Mouse (Mus musculus) layer of hippocampus, postnatal 25 days (tissue): Measurements from ENCODE around the gene Sesn3. TPM values are rescaled to one million over a fixed set of nuclear protein-coding genes. Genes with fewer than 3 reads are reported as not detected.
"Not testable (repeated sequence)": the region's sequence is repeated elsewhere in the genome, so short reads cannot be mapped to it uniquely, and the experiment has no call there.

Experiments used
- DNase-seq, 2 experiments: peaks; one replicate each; pipeline ENCODE4 v3.0.0; 2022; ENCODE audit warnings: mixed read lengths in 2 of 2, low spot score in 1 of 2; ENCODE audit errors: extremely low spot score in 1 of 2
- total RNA-seq, 2 experiments: library from RNA; stranded (reverse); gene quantifications; 2 replicates each; pipeline ENCODE4 v1.2.3; 2021

The Sesn3 gene
- total RNA-seq, result 10 to 100 TPM; 65.0 to 67.5 TPM

DNA sequence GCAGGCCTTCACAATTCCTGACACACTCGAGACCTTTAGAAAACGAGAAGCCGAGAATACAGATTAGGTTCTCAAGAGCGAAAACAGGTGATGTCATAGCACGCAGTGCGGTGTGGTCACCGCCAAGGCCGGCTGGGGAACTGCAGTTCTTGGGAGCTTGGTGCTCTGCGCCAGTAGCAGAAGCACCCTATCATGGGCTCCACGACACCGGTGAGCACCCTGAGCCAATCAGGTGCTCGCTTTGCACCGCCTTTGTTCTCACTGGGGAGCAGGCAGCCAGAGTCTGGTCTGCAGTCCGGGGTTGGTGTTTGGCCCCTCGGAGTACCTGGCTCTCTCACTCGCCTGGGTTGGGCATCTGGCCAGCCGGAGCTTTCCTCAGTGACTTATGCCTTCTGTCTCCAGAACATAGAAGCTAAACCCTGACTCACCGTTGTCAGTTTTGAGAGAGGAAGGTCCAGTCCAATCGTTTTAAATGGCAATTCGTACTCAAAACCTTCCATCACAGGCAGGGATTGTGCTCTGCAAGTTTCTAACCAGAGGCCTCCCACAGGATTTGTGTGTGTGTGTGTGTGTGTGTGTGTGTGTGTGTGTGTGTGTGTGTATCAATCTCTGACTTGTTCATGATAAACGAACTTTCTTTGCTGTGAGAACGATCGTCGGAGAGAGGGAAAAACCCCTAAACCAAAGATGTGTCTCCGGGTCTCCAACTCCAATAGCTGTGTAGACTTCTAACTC lies at the start of gene Sesn3:
TSS of gene Sesn3 (plus strand) at position 82 of the 735 bp plus-strand sequence.
- peak; percentile 42 to 52 for DNase-seq

DNA sequence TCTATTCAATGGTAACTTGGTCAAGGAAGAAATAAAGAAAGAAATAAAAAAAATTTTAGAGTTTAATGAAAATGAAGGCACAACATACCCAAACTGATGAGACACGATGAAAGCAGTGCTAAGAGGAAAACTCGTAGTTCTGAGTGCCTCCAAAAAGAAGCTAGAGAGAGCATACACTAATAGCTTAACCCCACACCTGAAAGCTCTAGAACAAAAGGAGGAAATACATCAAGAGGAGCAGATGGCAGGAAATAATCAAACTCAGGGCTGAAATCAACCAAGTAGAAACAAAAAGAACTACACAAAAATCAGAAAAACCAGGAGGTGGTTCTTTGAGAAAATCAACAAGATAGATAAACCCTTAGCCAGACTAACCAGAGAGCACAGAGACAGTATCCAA lies 47.8 kb upstream of the Sesn3 start:
- DNase-seq, result not testable (repeated sequence)

DNA sequence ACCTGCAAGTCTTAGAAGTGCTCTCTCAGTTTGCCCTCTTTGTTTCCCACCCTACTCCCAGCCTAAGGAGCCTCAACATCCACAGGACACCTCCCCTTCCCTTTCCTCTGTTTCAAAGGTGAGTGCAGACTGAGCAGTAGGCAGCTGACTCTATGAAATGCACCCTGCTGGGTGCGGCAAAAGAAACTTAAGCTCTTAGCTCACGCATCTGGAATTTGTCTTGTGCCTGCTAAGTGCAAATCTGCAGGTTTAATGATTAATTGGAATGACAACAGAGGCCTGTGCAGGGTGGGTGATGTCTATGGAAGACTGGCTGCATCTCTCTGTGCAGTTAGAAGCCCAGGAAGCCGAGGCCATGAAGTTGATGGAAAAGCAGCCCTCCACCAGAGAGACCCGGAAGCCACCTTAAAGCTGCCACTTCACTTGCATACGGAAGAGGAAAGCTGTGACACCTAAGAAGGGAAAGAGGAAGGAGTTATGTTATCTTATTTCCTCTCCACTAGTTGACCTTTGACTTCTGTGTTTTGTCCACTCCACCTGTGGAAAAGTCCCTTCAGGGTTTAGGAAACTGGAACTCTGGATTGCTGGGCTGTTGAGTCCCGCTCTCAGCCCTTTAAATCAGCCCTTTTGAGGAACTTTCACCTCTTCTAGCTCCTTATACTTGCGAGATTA lies 41.0 kb upstream of the Sesn3 start:
- no peak for DNase-seq

DNA sequence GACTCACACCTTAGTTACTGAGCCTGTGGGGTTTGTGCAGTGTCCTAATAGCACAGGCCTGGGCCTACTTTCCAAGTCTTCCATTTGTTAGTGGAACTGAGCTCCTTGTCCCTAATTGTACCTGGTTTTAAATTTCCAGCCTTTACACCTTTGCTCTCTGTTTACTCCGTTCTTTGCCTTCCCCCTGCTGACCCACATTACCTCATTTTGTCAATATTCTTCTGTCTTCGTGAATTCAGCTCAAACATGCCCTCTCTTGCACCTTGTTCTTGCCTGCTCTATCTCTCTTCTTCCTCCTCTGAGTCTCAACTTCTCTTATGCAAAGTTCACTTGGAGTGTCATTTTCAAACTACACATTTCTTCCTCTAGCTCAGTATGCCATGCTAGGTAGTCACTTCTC lies 39.6 kb upstream of the Sesn3 start:
- DNase-seq, result no peak

DNA sequence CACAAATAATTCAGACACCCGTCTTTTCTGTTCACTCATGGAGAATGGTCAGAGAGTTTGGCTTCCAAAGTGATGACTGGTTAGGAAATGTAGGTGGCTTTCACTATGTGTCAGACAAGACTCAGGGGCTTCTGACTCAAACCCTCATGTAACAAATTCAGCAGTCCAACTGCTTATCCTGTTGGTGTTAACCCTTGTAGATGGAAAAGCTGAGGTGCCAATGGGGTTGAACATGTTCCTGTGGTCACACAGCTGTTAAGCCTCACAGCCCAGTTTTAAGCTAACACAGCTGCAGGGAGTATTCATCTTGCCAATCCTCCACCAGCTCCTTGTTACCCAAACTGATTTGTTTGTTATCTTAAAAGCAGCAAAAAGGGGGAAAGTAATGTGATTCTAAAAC lies 33.9 kb upstream of the Sesn3 start:
- DNase-seq, result not testable (repeated sequence)

DNA sequence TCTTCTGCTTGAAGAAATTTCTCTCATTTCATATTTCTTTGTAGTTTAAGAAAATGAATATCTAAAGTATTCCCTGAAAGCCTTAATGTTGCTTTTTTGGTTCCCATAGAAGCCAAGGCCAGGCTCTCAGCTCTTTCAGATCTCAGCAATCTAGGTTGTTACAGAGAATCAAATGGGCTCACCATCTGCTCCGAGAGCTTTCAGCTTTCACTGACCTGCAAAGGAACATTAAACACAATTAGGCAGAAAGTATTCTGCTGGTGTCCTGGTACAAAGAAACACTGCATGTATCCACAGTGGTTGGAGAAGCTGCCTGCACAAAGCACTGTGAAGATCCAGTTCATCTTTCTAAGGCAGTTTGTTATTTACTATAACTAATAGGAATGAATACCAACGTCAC lies 32.6 kb upstream of the Sesn3 start:
- DNase-seq, result no peak

DNA sequence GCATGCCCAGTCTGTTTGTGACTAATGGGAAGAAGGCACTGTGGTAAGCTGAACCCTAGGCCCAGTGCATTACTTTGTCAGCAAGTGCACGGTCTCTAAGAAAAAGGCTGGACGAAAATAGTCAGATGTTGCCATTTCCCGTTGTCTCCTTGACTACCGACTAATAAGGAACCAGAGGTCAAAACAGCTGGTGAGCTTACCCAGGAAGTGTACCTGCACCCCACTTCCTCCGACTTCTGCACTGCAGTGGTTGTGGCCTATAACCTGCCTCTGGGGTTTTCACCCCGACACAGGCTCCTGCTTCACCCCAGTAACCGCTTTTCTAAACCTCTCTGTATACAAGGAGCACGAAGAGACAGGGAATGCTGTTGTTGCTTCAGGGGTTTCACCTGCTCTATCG lies 30.3 kb upstream of the Sesn3 start:
- DNase-seq, result no peak

DNA sequence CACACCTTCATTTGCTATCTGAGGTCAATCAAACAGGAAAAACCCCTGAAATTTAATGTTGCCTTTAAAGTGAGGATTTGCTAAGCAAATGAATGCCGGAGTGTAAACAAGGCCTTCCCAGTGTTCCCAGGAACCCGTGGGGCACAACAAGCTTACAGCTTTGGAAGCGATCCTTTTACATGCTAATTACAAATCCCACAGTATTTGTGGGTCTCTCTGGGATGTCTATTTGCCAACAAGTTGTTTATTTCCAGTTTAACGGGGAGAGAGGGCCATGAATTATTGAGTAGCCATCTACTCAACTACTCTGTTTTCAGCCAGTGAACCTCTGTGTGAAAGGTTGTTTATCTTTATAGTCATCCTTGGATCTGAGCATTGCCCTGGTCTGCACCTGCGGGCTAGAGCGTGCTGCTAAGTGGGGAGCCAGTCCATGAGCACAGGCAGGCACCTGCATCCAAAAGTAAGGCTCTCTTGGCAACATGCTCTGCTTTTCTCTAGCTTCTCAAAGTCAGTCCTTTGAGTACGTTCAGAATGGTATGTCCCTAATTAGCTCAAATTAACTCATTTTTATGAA lies 29.8 kb upstream of the Sesn3 start:
- no peak for DNase-seq

DNA sequence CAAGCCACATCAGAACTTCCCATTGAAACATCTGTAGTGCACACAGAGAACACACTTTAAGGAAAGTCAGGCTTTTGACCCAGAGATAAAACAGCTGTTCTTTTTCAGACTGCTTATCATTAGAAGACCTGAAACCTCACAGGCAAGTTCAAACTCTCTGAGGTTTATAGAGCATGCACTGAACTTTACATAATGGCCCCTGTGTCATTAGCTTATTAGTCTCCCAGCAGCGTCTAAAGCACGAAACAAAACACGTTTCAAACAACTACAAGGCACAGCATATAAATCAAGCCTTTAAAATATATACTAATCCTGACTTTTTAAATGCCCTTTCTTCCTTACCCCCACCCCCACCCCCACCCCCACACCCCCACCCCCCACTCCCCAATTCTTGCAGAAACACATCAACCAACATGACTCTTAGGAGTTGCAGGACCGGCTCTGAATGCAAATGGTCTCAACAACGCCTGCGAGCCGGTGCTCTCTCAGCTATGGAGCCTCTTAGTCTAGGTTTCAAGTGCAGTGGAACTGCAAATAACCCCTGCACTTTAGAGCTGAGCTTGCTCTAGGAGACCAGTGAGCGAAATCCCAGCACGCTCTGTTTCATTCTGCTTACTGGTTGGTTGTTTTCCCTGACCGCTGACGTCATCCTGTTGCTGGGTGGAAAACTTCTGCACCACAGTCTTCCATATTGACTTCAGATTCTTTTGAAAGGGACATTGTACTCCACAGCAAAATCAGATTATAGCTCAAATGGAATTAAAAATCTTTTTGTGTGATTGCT lies 28.7 kb upstream of the Sesn3 start:
- peak in 1 of 2 experiments; percentile 13 for DNase-seq

DNA sequence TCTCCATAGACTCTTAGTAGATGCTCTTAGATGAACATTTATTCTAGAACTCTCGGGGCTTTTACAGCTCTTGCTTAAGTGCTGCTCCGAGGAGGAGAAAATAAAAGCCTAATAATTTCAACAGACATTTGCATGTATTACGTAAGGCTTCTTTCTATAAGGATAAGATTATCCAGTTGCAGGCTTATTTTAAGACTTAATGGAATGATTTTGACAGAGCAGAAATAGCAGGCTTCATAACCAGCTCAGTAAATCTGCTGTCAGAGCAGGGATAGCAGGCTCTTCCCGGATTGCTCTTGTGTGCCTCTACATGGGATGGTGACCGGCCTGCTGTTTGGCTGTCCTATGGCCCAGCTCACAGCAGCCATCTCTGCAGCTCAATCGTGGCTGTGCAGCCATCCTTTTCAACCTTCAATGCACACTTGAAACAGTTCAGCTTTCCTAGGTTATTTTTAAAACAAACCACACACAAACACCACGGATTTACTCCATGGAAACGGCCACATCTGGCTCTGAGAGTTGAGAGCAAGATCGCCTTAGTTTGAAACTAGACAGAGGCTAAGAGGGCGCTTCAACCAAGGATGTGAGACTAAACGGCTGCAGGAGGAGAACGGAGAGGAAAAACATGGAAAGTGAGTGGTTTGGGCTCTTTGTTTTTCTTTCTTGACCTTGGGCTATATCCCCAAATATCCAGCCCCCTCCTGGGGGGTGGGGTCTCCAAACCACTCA lies 27.2 kb upstream of the Sesn3 start:
- no peak for DNase-seq

DNA sequence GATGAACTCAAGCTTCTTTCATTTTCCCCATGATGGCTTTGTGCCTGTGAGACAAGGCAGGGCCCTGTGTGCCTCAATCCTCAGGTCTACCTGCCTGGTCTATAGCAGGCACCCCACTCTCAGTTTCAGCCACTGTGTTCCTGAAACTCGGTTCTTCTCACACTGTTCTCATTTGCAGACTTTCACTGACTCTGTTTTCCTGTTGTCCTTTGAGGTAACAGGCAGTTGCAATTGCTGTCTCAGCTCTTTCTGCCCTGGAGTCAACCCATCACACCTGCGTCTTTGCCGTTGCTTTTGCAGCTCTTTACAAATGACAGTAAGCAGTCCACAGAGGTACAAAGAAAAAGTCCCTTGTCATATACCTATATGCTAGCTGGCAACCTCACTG lies 26.7 kb upstream of the Sesn3 start:
- no peak for DNase-seq

DNA sequence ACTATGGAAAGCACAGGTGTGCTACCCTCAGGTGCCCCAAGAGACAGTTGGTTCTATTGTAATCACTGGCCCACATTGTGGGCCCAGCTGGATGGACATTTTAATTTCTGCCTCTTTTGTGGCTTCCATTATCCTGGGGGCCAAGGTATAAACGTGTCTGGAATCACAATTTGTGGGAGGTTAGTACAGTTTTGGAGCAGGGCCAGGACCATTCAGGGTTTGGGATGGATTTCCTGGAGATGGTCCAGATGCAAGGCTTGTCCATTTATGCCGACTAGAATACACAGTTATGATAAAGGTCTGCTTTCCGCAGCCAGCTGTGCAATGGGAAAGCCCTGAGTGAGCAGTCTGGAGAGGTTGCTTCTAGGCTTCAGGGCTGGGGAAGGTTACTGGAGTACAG lies 13.7 kb upstream of the Sesn3 start:
- DNase-seq, result no peak

DNA sequence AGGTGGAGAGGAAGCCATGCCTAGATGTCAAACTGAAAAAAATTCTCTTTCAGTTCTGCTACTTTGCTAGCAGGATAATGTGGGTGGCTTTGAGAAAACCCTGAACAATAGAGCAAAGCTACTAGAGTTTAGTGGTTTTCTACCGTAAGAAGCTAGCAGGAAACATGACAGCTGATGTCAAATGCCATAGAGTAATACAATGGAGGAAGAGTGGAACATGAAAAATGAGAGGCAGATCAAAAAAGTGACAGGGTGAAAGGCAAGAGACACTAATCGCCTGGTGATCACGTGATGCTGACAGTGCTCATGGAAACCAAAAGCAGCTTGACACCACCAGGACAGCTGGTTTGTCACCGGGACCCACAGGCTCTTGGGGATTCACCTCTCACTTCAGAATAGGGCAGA lies 12.3 kb upstream of the Sesn3 start:
- DNase-seq, result no peak

DNA sequence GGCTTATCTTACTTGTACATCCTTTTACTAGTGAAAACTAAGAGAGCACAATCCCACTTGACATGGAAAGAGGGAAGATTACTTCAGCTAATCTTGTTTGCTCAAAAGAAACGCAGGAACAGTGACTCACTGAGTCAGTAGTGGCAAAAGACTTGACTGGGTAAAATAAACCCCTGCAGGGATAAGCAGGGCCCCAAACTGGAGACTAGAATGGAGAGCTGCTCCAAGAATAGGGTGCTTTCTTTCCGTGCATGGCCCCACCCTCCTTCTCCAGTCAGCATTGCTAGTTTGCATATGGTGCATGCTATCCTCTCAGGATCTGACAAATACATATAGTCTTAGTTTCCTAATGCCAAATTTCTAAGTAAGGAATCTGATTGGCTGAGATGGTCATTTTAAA lies 8.4 kb upstream of the Sesn3 start:
- DNase-seq, result no peak

DNA sequence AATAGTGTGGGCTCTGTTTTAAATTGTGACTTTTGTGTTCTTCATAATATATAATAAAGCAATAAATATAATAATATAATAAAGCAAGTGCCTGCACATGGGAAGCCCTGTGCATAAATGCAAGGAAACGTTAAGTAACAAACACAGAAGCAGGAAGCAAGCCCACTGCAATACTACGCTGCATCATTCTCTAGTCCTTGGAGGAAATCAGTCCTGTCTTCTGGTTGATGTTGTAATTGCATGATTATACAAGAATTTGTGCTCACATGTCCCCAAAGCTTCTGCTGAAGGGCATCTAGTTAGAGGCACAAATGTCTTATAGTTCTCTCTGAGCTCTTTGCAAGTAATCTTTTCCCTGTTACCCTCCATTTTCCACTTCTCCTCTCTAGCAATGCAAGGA lies 6.3 kb upstream of the Sesn3 start:
- DNase-seq, result no peak

DNA sequence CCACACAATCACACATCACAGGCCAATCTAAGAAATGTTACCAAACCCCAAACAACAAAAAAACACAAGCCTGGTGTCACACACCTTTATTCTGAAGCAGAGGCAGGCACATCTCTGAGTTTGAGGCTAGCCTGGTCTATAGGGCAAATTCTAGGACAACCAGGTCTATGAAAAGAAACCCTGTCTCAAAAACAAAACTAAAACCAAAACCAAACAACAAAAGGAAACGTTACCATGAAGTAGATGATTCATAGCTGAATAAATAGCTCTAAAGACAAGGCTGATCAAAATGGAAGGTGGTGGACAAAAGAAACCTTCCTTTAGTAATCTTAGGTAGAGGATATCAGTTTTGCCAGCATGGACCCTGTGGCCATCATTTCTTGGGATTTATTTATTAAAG lies 1.9 kb upstream of the Sesn3 start:
- no peak for DNase-seq

DNA sequence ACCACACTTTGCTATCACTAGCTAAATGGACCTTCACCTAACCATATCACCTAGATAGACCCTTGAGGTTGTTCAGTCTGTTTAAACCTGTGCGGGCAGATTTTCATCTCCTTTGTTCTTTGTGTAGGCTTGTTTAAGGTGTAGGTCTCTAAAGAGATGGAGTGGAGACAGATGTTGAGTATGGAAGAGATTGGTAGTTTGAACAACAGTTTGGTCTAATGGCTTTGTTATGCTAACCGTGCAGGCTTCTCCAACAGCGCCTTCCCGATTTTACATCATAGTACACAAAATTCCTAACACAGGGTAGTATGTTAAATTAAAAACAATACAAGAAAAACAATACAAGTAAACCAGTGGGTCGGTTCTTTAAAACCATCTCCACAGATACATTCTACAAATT lies 281 bp upstream of the Sesn3 start:
- DNase-seq, result no peak

DNA sequence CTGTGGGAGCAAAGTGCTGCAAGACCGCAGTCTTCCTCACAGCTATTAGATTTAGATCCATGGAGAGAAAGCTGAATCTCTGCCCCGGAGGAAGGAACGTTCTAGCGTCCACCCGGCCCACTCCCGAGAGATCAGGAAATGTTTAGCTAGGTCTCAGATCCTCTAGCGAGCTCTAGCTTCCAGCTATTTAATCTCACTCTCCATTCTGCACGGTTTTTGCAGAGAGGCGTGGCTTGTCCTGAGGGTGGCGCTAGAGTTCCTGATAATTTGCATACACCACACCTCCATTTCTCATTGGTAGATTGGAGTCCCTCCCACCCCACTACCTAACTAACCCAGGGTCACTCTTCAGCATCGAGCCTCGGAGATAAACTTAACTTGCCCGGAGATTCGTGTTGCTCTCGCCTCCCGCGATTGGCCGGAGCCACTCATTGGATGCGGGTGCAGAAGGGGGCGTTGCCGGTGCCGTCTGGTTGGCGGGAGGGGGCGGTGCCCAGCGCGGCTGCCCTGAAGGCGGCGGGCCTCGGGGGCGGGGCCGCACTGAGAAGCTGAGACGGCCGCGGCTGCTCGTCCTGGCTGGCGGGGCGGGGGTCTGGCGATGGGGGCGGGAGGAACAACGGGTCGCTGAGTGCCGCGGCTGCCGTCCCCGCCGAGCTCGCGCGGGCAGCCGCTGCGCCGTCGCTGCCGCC lies 1.1 kb downstream of the Sesn3 start:
- peak; percentile 91 to 97 for DNase-seq

DNA sequence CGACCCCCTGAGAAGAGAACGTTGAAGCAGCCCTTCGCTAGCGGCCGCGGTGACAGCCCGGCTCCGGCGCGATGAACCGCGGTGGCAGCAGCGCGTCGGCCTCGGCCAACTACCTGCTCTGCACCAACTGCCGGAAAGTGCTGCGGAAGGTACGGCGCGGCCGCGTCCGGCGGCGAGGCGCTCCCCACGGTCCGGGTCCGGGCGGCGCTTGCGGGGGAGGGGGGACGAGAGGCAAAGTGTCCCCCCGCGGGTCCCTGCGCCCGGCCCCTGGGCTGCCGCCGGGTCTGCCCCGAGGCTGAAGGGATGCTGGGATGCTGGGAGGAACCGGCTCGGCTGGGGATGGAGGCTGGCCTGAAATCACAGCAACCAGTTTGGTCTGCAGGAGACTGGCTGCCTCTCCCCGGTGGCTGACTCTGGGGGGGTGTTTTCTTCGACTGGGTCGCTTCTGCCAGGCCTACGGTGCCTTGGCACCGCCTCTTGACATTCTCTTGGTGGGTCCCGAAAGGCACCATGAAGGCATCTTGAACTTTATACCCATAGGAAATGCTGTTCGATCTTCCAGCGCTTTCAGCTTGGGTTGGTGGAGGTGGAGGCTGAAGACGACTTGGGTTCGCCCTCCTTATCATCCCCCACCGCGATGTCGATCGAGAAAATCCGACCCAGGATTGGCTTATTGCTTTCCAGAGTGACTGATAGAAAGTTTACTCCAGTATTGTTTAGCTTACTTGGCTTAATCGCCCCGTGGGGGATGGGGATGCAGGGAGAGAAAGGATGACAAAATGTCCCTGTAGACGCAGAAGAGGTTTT lies 1.8 kb downstream of the Sesn3 start:
- DNase-seq, result peak in 1 of 2 experiments; percentile 27
